Mouse (Mus musculus): ENCODE data around the gene Rora. TPM values are rescaled to one million over a fixed set of nuclear protein-coding genes. Genes with fewer than 3 reads are reported as not detected.

Rora gene
- polyA plus RNA-seq, 1 experiment from 2014 or later: 9.4 TPM

DNA sequence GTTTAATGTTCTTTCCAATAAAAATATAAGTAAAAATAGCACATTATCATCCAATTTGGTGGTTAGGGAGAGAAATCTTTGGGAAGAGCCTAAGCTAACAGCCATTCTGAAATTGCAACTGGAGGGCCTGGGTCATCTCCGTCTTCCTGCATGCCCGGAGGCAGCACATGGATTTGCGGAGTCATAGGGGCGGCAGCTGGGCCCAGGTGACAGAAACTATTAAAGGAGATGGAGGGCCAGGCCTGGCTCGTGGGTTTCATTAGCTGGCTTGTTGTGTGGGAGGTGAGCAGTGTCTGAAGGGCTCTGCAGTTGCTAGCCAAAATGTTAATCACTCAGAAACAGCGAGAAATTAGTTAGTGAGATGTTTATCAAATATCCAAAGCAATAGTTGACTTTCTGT lies 590.0 kb downstream of the Rora start:
- H3K9ac ChIP-seq (replicated peaks; ENCODE audit: low read length): no peak overlapping the region
- H3K27me3 ChIP-seq (ENCODE audit: insufficient read depth, low read length): no peaks in the 10 kb centered on the region
- H3K9me3 ChIP-seq (ENCODE audit: low read length): no peaks in the 10 kb centered on the region
- no peak overlapping the region for H3K4me3 ChIP-seq (ENCODE audit: low read length)
- H3K36me3 ChIP-seq (ENCODE audit: insufficient read depth, low read length): no peaks in the 10 kb centered on the region
- 13% methylated on average over 6 of the region's 6 CpGs for WGBS
- no peak overlapping the region for H3K4me2 ChIP-seq (replicated peaks; ENCODE audit: low read depth, low read length)
- H3K27ac ChIP-seq (ENCODE audit: low read length): no peak overlapping the region
- peaks cover 9% of the 10 kb centered on the region; the same call in 1 of the 2 replicates for H3K4me1 ChIP-seq (ENCODE audit: insufficient read depth, low read length)
- ATAC-seq (ENCODE audit: low FRiP score, low TSS enrichment): no peak

- H3K9me3 ChIP-seq (ENCODE audit: low read length): no peaks in the 10 kb centered on the region
- no peak overlapping the region for H3K9ac ChIP-seq (replicated peaks; ENCODE audit: low read length)
- no peak overlapping the region for H3K4me2 ChIP-seq (replicated peaks; ENCODE audit: low read depth, low read length)
- H3K27ac ChIP-seq (ENCODE audit: low read length): no peak overlapping the region
- WGBS: 63% methylated on average over 3 of the region's 3 CpGs
- ATAC-seq (ENCODE audit: low FRiP score, low TSS enrichment): no peak
- no peaks in the 10 kb centered on the region for H3K27me3 ChIP-seq (ENCODE audit: insufficient read depth, low read length)
- H3K4me1 ChIP-seq (ENCODE audit: insufficient read depth, low read length): peaks cover 9% of the 10 kb centered on the region; the same call in 1 of the 2 replicates
- H3K4me3 ChIP-seq (ENCODE audit: low read length): no peak overlapping the region
- no peaks in the 10 kb centered on the region for H3K36me3 ChIP-seq (ENCODE audit: insufficient read depth, low read length)
Measured at GRCm38 (mm10) chr9:69246225-69246624, 592.6 kb downstream of the Rora start.

- ATAC-seq (ENCODE audit: low FRiP score, low TSS enrichment): no peak
- no peak overlapping the region for H3K4me3 ChIP-seq (ENCODE audit: low read length)
- H3K4me1 ChIP-seq (ENCODE audit: insufficient read depth, low read length): peaks cover 4% of the 10 kb centered on the region; the same call in 1 of the 2 replicates
- 84% methylated on average over 3 of the region's 3 CpGs for WGBS
- H3K9ac ChIP-seq (replicated peaks; ENCODE audit: low read length): no peak overlapping the region
- H3K27me3 ChIP-seq (ENCODE audit: insufficient read depth, low read length): no peaks in the 10 kb centered on the region
- H3K36me3 ChIP-seq (ENCODE audit: insufficient read depth, low read length): no peaks in the 10 kb centered on the region
- no peak overlapping the region for H3K4me2 ChIP-seq (replicated peaks; ENCODE audit: low read depth, low read length)
- no peaks in the 10 kb centered on the region for H3K9me3 ChIP-seq (ENCODE audit: low read length)
- no peak overlapping the region for H3K27ac ChIP-seq (ENCODE audit: low read length)
Measured at GRCm38 (mm10) chr9:69249586-69249985, 596.0 kb downstream of the Rora start.

DNA sequence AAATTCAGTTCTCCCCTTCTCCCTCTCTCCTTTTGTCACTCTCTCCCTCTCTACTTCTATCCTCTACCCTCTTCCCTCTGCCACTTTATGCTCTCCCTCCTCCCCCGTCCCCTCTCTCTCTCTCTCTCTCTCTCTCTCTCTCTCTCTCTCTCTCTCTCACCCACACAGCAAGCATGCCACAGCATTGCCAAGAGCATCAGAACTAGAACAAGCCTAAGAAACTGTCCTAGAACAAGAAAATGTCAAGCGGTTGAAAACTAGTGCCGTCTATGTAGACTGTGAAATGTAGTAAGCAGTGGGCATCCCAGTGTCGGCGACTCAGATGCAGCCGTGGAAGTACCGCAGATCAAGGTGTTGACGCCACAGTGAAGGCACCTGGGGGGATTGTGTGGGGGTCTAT lies 596.7 kb downstream of the Rora start:
- no peak for ATAC-seq (ENCODE audit: low FRiP score, low TSS enrichment)
- no peak overlapping the region for H3K4me3 ChIP-seq (ENCODE audit: low read length)
- H3K4me2 ChIP-seq (replicated peaks; ENCODE audit: low read depth, low read length): no peak overlapping the region
- 90% methylated on average over 8 of the region's 8 CpGs for WGBS
- H3K36me3 ChIP-seq (ENCODE audit: insufficient read depth, low read length): no peaks in the 10 kb centered on the region
- peaks cover 4% of the 10 kb centered on the region; the same call in 1 of the 2 replicates for H3K4me1 ChIP-seq (ENCODE audit: insufficient read depth, low read length)
- no peak overlapping the region for H3K9ac ChIP-seq (replicated peaks; ENCODE audit: low read length)
- H3K9me3 ChIP-seq (ENCODE audit: low read length): no peaks in the 10 kb centered on the region
- no peaks in the 10 kb centered on the region for H3K27me3 ChIP-seq (ENCODE audit: insufficient read depth, low read length)
- H3K27ac ChIP-seq (ENCODE audit: low read length): no peak overlapping the region

DNA sequence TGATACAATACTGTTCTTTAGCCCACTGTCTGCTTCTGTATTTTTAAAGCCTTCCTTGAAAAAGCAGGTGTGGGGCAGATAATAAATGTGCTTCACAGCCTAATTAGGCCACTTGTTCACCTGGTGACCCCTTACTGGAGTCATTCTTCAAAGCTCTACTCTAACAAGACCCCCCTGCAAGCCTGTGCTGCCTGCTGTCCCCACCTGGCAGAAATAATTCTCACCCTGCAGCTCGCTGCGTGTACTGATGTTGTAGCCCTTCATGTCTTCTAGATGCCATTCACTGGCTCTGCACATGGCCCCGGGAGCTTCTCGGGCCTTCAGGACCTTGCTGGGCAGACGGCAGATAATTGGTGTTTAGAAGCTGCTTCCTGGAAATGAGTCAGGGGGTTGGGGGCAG lies 604.9 kb downstream of the Rora start:
- no peaks in the 10 kb centered on the region for H3K27me3 ChIP-seq (ENCODE audit: insufficient read depth, low read length)
- peaks cover 11% of the 10 kb centered on the region; the same call in 1 of the 2 replicates for H3K4me1 ChIP-seq (ENCODE audit: insufficient read depth, low read length)
- no peak overlapping the region for H3K27ac ChIP-seq (ENCODE audit: low read length)
- ATAC-seq (ENCODE audit: low FRiP score, low TSS enrichment): no peak
- H3K9ac ChIP-seq (replicated peaks; ENCODE audit: low read length): no peak overlapping the region
- H3K4me2 ChIP-seq (replicated peaks; ENCODE audit: low read depth, low read length): no peak overlapping the region
- WGBS: 67% methylated on average over 5 of the region's 5 CpGs
- no peak overlapping the region for H3K4me3 ChIP-seq (ENCODE audit: low read length)
- no peaks in the 10 kb centered on the region for H3K36me3 ChIP-seq (ENCODE audit: insufficient read depth, low read length)
- H3K9me3 ChIP-seq (ENCODE audit: low read length): no peaks in the 10 kb centered on the region

- Histone ChIP-seq H3K4me2 (replicated peaks; ENCODE audit: low read depth, low read length) (peak overlapping the region; percentile 34), H3K36me3 (ENCODE audit: insufficient read depth, low read length) (no peaks in the 10 kb centered on the region), H3K9me3 (ENCODE audit: low read length) (no peaks in the 10 kb centered on the region), H3K27ac (ENCODE audit: low read length) (no peak overlapping the region; the same call in 1 of the 2 replicates), H3K27me3 (ENCODE audit: insufficient read depth, low read length) (no peaks in the 10 kb centered on the region), H3K4me3 (ENCODE audit: low read length) (no peak overlapping the region), H3K9ac (replicated peaks; ENCODE audit: low read length) (peak overlapping the region; percentile 49; the same call in 1 of the 2 replicates), H3K4me1 (ENCODE audit: insufficient read depth, low read length) (peaks cover 11% of the 10 kb centered on the region; the same call in 1 of the 2 replicates)
- WGBS: 7% methylated on average over 9 of the region's 9 CpGs
- peak; percentile 97 for ATAC-seq (ENCODE audit: low FRiP score, low TSS enrichment)
Measured at GRCm38 (mm10) chr9:69259382-69259781, 605.8 kb downstream of the Rora start.

- Histone ChIP-seq H3K9me3 (ENCODE audit: low read length) (no peaks in the 10 kb centered on the region), H3K4me3 (ENCODE audit: low read length) (no peak overlapping the region), H3K27ac (ENCODE audit: low read length) (no peak overlapping the region), H3K9ac (replicated peaks; ENCODE audit: low read length) (no peak overlapping the region), H3K4me1 (ENCODE audit: insufficient read depth, low read length) (no peaks in the 10 kb centered on the region), H3K27me3 (ENCODE audit: insufficient read depth, low read length) (no peaks in the 10 kb centered on the region), H3K4me2 (replicated peaks; ENCODE audit: low read depth, low read length) (no peak overlapping the region), H3K36me3 (ENCODE audit: insufficient read depth, low read length) (no peaks in the 10 kb centered on the region)
- WGBS: 71% methylated on average over 7 of the region's 7 CpGs
- no peak for ATAC-seq (ENCODE audit: low FRiP score, low TSS enrichment)
Measured at GRCm38 (mm10) chr9:69265151-69265550, 611.6 kb downstream of the Rora start.

DNA sequence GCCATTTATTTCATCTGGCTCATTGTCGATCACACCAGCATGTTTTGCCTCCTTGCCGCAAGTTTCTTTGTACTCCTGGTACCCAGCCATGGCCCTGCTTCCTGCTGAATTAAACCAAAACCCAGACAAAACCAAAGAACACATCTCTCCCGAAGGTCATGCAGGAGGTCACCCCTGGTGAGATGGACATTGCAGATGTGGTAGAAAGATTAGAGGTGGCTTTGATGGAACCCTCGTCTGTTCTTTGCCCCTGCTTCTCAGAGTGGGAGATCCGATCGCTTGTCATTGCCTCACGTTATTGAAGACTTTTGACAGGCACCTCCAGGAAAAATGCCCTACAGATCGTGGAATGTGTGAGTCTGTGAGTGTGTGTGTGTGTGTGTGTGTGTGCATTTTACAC lies 616.8 kb downstream of the Rora start:
- H3K4me3 ChIP-seq (ENCODE audit: low read length): no peak overlapping the region
- no peaks in the 10 kb centered on the region for H3K36me3 ChIP-seq (ENCODE audit: insufficient read depth, low read length)
- no peaks in the 10 kb centered on the region for H3K4me1 ChIP-seq (ENCODE audit: insufficient read depth, low read length)
- ATAC-seq (ENCODE audit: low FRiP score, low TSS enrichment): no peak
- no peak overlapping the region for H3K27ac ChIP-seq (ENCODE audit: low read length)
- no peak overlapping the region for H3K9ac ChIP-seq (replicated peaks; ENCODE audit: low read length)
- H3K4me2 ChIP-seq (replicated peaks; ENCODE audit: low read depth, low read length): no peak overlapping the region
- H3K27me3 ChIP-seq (ENCODE audit: insufficient read depth, low read length): no peaks in the 10 kb centered on the region
- H3K9me3 ChIP-seq (ENCODE audit: low read length): no peaks in the 10 kb centered on the region
- 67% methylated on average over 8 of the region's 8 CpGs for WGBS

DNA sequence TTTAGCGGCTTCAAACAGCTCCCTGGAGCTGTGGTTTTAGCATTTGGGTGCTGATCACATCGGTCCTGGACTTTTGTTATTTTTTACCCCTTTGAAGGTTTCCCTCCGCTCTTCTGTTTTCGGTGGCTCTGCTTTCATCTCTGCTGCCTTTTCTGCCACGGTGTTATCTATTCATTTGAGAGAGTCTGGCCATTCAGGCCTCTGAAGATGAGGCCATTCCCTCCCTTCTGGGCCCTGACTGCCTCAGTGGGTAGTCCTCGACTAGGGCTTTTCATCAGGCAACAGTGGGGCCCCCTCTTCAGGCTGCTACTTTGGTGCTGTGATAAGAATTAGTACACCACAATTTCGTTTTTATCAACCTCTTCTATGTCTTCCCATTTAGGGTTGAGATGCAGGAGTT lies 617.3 kb downstream of the Rora start:
- Histone ChIP-seq H3K27ac (ENCODE audit: low read length) (no peak overlapping the region), H3K9ac (replicated peaks; ENCODE audit: low read length) (no peak overlapping the region), H3K36me3 (ENCODE audit: insufficient read depth, low read length) (no peaks in the 10 kb centered on the region), H3K9me3 (ENCODE audit: low read length) (no peaks in the 10 kb centered on the region), H3K4me3 (ENCODE audit: low read length) (no peak overlapping the region), H3K4me1 (ENCODE audit: insufficient read depth, low read length) (no peaks in the 10 kb centered on the region), H3K27me3 (ENCODE audit: insufficient read depth, low read length) (no peaks in the 10 kb centered on the region), H3K4me2 (replicated peaks; ENCODE audit: low read depth, low read length) (no peak overlapping the region)
- ATAC-seq (ENCODE audit: low FRiP score, low TSS enrichment): no peak
- WGBS: 33% methylated on average over 7 of the region's 7 CpGs

GRCm38 (mm10) chr9:69272884-69273283 lies 619.3 kb downstream of the Rora start:
- H3K27me3 ChIP-seq (ENCODE audit: insufficient read depth, low read length): no peaks in the 10 kb centered on the region
- no peaks in the 10 kb centered on the region for H3K4me1 ChIP-seq (ENCODE audit: insufficient read depth, low read length)
- ATAC-seq (ENCODE audit: low FRiP score, low TSS enrichment): no peak
- H3K9me3 ChIP-seq (ENCODE audit: low read length): no peaks in the 10 kb centered on the region
- H3K9ac ChIP-seq (replicated peaks; ENCODE audit: low read length): no peak overlapping the region
- no peaks in the 10 kb centered on the region for H3K36me3 ChIP-seq (ENCODE audit: insufficient read depth, low read length)
- no peak overlapping the region for H3K4me3 ChIP-seq (ENCODE audit: low read length)
- 64% methylated on average over 9 of the region's 9 CpGs for WGBS
- no peak overlapping the region for H3K4me2 ChIP-seq (replicated peaks; ENCODE audit: low read depth, low read length)
- H3K27ac ChIP-seq (ENCODE audit: low read length): no peak overlapping the region

All from kidney, embryonic 16.5 days (tissue).